Mouse (Mus musculus) cerebellum, adult 11-12 months (tissue): ENCODE data around the gene Btg4.

ENCODE experiments used
- DNase-seq: peaks from one replicate; pipeline ENCODE4 v3.0.0; 2022

Gene Btg4

DNA sequence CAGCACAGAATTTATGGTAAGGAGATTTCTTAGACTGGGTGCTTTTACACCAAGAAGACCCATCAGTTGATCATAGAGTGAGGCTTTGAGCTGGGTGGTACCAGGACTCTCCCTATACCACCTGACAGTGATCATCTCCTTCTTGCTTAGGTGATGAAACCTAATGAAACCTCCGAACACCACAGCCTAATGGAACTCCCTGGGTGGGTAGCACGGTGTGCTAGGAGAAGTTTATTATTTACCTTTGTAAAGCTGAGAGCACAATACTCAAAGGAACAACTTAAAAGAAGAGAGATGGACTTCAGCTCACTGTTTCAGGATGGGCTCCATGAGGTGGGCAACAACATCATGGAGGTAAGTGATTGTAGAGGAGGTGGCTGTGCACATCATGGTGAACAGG is at the start of gene Btg4:
Gene Btg4, plus strand, starts transcription at position 301 of the 400 bp plus-strand sequence.
- DNase-seq = no peak

DNA sequence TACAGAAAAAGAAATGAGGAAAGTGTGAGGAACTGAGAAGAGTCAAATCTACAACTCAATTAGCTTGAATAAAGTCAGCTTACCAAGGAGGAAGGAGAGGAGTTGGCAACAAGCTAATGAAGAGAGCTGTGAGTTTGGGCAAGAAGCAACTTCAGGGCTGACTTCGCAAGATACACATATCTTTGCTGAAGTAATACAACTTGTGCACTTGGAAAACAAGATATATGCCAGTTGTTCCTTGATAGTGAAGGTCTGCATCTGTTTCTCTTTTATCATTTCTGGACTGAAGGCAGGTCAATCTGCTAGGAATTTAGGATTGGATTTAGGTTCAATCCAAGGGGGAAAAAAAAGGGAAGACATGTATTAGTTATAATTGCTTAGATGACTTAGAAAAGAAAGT is 47.1 kb upstream of the Btg4 start:
- no peak for DNase-seq

DNA sequence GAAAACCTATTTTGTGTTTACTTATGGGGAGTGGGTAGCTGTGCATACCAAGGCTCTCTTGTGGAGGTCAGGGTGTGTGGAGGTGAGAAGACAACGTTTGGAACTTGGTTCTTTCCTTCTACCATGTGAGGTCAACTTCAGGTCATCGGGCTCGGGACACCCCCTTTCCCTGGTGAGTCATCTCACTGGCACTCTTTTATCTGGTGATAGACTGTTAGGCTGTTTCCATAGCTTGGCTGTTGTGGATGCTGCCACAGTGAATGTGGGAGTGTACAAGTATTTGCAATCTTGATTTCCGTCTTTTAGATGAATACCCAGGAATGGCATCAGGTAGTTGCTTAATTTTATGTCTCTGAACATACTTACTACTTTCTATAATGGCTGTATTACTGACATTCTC is 45.0 kb upstream of the Btg4 start:
- DNase-seq = no peak

DNA sequence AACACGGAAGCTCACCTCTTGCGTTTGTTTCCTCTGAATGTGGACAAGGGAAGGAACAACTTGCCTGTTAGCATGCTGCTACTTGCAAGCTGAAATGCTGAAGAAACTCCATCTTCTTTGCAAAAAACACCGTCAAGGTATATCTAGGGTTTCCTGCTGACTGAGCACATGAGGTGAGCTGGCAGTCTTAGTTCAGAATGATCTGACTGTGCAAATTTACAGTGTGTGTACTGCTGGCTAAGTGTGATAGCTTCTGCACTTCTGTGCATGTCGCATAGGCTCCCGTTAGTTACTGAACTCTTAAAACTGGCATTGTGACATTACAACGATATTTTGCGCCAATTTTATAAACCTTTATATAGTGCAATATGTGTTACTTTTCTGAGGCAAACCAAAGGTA is 41.0 kb upstream of the Btg4 start:
- DNase-seq = no peak

DNA sequence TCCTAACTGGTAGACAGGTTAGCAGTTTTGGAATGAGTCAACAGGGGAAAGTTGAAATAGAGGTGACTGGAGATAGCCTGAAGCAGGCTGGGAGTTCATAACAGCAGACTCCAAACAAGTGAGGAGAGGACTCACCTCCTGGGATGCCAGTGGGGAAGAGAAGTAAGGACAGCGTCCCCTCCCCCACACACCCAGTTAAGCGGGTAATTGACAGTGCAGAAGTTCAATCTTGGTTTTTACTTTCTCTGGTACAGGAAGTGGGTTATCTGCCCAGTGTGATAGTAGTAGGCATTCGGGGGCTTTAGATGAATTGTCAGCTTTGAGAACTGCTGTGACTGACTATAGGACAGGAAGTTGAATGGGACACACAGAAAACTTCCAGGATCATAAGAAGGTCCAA is 40.4 kb upstream of the Btg4 start:
- DNase-seq = no peak

DNA sequence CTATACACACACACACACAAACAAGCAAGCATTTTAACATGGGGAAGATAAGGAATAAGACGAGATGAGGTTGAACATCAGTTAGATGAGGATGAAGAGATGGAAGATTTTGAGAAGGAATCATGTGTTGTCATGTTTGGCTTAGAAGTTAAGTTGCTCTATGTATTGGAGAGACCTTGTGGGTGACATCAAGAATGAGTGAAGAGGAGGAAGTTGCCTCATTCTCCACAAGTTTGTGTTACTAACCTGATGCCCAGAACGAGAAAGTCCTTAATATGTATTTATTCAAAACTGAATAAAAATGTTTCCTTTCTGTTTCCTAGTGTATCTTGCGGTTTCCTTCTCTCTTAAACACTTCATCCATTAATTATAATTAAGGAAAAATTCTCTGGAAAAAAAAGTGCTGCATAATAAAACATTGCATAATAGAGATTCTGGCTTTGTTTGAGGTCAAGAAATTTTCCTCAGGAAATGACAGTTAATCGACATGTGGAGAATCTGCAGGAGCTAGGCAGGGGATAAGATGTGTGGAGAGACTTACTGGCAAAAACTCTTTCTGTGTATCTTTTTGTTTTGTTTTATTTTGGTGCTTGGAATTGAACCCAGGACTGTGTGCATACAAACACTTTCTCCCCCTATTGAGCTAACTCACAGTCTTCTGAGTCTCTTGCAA is 39.4 kb upstream of the Btg4 start:
- no peak for DNase-seq

GRCm38 (mm10) chr9:51026952-51027351 is 33.7 kb upstream of the Btg4 start:
- no peak for DNase-seq

DNA sequence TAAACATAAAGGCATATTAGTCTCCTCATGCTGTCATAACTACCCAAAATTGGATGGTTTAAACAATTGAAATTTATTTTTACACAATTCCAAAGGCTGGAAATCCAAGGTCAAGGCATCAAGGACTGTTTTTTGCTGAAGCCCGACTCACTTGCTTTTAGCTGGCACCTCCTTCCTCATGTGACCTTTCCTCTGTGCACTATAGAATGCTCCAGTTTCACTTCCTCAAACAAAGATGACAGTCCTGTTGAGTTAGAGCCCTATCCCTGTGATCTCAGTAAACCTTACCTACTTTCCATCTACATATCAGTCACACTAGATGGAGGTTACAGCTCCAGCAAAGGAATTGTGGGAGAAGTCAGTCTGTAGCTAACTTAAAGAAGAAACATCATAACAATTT is 30.6 kb upstream of the Btg4 start:
- no peak for DNase-seq

DNA sequence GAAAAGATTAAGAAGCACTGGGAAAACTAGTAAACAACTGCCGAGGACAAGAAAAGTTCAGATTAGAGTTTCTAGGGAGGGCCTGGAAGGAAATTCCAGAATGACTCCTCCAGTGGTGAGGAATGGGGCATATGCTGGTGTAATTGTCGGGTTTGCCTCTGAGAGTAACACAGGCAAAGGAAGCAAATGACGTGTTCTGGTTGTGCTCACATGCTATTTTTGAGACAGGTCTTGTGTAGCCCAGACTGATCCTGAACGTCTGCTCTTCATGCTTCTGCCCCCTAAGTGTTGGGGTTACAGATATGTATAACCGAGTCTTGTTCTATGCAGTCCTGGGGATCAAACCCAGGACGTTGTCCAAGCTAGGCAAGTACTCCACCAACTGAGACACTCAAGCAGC is 29.1 kb upstream of the Btg4 start:
- no peak for DNase-seq

DNA sequence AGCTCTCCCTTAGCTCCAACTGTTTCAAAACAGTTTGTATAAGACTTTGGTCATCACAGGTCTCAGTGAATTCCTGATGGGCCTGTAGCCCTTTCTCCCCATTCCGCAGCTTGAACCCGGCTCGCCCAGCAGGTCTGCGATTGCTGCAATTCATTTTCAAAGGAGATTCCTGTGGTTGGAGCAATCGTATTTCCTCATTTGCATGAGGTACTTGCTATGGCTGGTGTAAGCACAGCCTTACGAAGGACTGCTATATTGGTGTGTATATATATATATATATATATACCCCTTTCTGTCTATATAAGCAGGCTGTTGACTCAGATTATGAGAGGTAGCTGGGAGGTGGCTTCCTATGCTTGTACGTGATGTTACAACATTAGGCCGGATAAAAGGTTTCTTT is 28.4 kb upstream of the Btg4 start:
- DNase-seq = no peak

DNA sequence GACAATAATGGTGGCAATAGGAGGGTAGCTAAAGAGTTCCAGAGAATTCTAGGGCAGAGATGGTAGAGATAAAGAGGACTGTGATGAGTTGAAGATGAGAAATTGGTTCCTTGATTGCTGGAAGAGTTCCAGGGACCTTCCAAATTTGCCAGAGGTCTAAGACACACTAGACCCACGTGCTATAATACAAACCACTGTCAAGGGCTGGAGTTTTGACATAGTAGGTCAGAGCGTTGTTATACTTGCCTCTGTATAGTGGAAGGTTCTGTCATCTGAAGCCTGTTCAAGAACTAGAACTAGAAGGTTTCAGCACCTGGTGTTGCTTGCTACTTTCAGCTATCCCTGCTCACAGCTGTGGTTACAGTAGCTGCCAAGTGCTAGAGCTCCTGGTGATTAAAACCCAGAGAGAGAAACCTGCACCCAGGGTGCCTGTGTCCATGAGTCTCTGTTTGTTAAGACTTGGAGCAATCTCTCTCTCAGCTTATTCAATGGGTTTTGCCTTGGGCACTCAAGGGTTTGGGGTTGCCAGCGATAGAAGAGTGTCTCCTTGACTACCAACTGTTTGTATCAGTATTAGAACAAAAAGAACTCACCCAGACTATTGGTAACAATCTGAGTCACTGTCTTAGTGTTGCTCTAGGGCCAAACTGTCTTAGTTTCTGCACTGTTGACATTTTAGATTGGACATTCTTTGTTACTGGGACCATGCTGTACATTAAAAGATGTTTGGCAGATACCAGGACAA is 27.7 kb upstream of the Btg4 start:
- no peak for DNase-seq

GRCm38 (mm10) chr9:51041491-51041980 is 19.2 kb upstream of the Btg4 start:
- DNase-seq = no peak

- no peak for DNase-seq
These were observed 18.6 kb upstream of the Btg4 start for GRCm38 (mm10) chr9:51042136-51042535.

DNA sequence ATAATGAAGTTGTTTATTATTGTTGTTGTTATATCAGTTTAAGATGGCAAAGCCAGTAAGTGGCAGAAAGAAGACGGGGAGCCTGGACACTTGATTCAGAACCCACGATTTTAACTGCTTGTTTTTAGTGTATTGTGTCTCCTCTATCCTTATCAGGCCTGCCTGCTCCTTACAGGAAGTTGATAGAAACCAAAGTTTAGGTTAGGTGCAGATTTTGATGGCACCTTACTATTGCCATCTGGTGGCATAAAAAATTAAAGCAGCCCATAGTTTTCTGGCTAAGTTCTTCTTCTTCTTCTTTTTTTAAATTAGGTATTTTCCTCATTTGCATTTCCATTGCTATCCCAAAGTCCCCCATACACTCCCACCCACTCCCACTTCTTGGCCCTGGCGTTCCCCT is 8.5 kb upstream of the Btg4 start:
- no peak for DNase-seq

DNA sequence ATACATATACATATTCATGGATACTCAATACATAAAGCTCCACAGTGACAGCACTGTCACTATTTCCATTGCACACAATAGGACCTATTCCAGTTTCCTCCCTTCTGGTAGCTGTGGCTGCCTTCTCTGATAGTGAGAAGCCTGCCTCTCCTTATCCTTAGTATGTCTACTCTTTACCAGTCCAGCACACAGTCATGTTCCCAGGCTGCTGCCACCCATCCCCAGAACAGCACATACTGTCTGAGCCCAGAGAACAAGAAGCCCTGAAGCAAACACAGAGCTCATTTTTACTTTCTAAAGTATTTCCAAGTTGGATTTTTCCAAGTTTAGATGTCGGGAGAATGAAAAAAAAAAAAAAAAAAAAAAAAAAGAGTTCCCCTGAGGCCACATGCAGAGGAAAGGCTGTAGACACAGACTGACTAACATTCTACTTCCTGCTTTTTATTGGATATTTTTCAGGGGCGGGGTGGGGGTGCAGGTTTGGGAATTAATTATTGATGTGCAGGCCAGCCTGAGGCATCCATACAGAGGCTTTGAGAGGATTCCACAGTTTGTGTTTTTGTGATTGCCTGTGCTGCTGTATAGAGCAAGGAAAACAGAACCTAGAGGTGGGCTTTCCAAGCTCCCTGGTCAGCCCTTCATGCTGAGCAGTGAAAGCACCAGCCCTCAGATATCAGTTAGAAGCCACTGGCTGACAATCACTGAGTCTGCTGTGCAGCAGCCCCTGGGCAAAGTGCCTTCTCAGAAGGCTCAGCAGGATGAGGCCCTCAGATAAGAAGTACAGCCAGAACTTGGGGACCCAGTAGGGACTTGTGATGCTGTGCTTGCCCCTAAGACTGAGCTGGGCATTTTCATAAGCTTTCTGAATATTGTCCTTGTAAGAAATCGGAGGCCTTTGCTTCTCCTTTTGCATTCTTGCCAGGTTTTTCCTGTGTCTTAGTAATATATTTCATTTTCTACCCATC is 4.1 kb upstream of the Btg4 start:
- DNase-seq = no peak

DNA sequence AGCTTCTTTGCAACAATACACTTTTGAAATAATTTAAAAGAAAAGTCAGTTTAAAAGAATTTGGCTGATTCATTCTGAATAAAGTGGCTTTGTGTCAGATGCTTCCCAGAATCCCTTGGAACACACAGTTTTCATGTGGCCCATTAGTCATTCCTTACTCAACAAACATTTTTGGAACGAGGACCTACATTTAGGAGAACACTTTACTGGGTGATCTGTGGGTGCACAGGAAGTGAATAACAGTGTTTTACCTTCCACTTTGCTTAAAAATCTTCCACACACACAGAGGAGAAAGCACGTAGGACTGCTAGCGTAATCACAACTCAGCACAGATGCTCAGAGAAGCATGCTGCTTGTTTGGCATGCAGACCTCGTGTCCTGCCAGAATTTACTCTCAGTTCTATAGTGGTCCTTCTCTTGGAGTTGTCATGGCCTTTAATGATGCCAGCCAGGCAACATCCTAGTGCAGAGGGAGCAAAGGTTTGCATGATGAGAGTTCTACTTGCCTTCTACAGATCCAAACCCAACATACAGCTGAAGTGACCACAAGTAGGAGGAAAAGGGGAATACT is 1.7 kb upstream of the Btg4 start:
- DNase-seq = no peak

DNA sequence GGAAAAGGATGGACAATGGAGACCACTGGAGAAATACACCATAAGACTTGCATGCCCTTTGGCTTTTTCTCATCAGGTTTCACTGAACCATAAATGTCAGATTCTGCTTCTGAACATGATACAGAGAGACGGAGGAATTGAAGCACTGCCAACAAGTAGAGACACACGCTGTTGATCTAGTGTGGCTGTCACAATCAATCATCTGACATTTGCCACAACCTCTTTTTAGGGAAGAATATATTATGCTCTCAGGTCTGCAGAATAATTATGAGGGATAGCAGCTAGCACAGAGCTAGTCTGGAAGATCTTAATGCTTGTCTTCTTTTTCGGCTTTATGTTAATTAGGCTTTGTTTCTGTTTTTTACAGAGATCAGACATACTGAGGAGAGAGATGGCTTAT is 7.5 kb downstream of the Btg4 start:
- no peak for DNase-seq

GRCm38 (mm10) chr9:51070801-51071200 is 10.1 kb downstream of the Btg4 start:
- no peak for DNase-seq

GRCm38 (mm10) chr9:51075780-51076179 is 15.1 kb downstream of the Btg4 start:
- DNase-seq = peak; percentile 69

DNA sequence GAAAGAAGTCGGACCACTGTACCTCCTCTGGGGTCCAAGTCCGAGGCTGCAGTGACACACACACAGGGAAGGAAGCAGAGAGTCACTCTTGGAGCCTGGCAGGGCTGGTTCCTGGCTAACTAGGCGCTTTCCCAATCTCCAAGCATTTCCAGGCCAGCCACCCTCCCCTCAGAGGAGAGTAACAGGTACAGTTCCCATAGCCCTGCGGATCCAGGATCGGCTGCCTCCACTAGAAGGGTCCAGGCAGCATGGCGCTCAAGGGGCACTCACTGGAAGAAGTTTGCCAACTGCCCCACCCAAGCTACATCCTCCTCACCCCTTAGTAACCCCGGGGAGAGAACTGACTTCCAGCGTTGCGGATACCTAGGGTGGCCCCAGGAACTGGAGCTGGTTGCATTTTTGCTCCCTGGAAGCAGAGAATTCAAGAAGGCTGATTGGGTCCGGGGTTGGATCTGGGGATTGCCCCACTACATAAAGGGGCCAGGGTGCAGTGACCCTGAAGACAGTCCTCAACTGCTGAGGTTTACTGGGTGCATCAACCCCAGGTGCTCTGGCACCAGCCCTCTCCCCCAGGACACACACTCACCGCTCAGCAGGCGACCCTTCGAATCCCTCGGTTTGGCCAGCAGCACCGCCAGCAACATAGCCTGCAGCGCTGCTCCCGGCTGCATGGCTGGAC is 15.7 kb downstream of the Btg4 start:
- DNase-seq = peak; percentile 21

GRCm38 (mm10) chr9:51076979-51077315 is 16.2 kb downstream of the Btg4 start, which contains the start of gene Layn:
Gene Layn (minus strand): TSS chr9:51077094.
- peak; percentile 26 for DNase-seq

DNA sequence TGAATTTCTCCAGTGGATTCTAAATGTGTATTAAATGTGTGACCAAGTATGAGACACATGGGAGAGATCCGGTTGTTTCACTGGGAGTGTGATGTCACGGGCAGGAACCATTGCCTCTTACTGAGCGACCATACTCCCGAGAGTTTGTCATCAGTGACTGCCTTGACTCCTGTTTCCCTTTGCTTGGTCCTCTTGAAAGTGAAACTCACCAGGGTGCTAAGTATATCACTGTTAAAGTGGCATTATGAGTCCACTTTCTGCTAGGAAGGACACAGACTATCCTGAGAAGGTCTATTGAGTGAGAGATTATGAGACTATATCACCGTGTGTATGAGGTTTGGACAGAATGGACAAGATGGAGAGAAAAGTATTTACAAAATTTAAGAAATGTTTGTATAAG is 20.9 kb downstream of the Btg4 start:
- no peak for DNase-seq

- DNase-seq = no peak
These were observed 33.0 kb downstream of the Btg4 start for GRCm38 (mm10) chr9:51093697-51094096.
